Mouse (Mus musculus) liver, adult 2 months (tissue): Measurements from ENCODE around the gene Fbln2. TPM values are rescaled to one million over a fixed set of nuclear protein-coding genes. Genes with fewer than 3 reads are reported as not detected.
A peak's percentile ranks its signal among the peaks of the same experiment; 100 is the strongest.

Experiments used
- DNase-seq: peaks from one replicate; pipeline ENCODE4 v3.0.0-alpha.2; 2011; ENCODE audit warnings: low read depth, low spot score; ENCODE audit errors: extremely low read depth
- H3K27ac ChIP-seq: fragments of 200-500 bp; replicated peaks from 2 replicates; pipeline ENCODE4 v1.5.1; 2012; ENCODE audit warnings: low read depth, mild to moderate bottlenecking, control low read depth, inconsistent platforms, low read length; ENCODE audit not compliant: insufficient read depth
- H3K27me3 ChIP-seq: fragments of 200-500 bp; 2 replicates; pipeline ENCODE4 v1.6.1; 2012; ENCODE audit warnings: mild to moderate bottlenecking, moderate library complexity, low read length, inconsistent platforms; ENCODE audit not compliant: control insufficient read depth, insufficient read depth
- H3K36me3 ChIP-seq: fragments of 200-500 bp; 2 replicates; pipeline ENCODE4 v1.6.1; 2012; ENCODE audit warnings: low read length, inconsistent platforms; ENCODE audit not compliant: control insufficient read depth, insufficient read depth
- H3K4me1 ChIP-seq: fragments of 200-500 bp; 2 replicates; pipeline ENCODE4 v1.6.1; 2011; ENCODE audit warnings: low read length; ENCODE audit not compliant: control insufficient read depth, insufficient read depth
- H3K4me3 ChIP-seq: fragments of 200-500 bp; 2 replicates; pipeline ENCODE4 v1.5.1; 2011; ENCODE audit warnings: low read depth, mild to moderate bottlenecking, control low read depth, low read length, moderate library complexity; ENCODE audit not compliant: insufficient read depth
- H3K79me2 ChIP-seq: fragments of 200-500 bp; 2 replicates; pipeline ENCODE4 v1.6.1; 2012; ENCODE audit warnings: inconsistent platforms, mild to moderate bottlenecking, low read length, moderate library complexity; ENCODE audit not compliant: control insufficient read depth, insufficient read depth
- H3K9ac ChIP-seq: fragments of 200-500 bp; 2 replicates; pipeline ENCODE4 v1.6.1; 2012; ENCODE audit warnings: low read depth, mild to moderate bottlenecking, control low read depth, inconsistent platforms, low read length
- CTCF ChIP-seq: fragments of 200-500 bp; IDR thresholded peaks from 2 replicates; pipeline ENCODE4 v1.5.1; 2011; ENCODE audit warnings: low read depth, low read length, control low read depth
- POLR2A ChIP-seq: fragments of 200-500 bp; IDR thresholded peaks from 2 replicates; pipeline ENCODE4 v1.6.1; 2011; ENCODE audit warnings: low read length, control low read depth; ENCODE audit not compliant: insufficient read depth; ENCODE audit errors: extremely low read depth
- WGBS: fragments of 180-500 bp; shearing (Covaris S2); methylation state at CpG from one replicate; pipeline ENCODE4 v1.1.7; 2018; 5-methylcytosine and 5-hydroxymethylcytosine counted together
- polyA plus RNA-seq: library from polyadenylated mRNA; depleted of rRNA; stranded (reverse); fragments of >200 nt; gene quantifications from 2 replicates; pipeline ENCODE4 v1.2.3, GENCODE M21; 2012; rRNA removed
- total RNA-seq: library from RNA; depleted of rRNA; stranded (reverse); fragments of >200 nt; gene quantifications from 2 replicates; pipeline ENCODE4 v1.2.3, GENCODE M21; 2014; rRNA removed

Fbln2 gene
- total and polyA plus RNA-seq, 2 experiments, result 1.4 to 3.5 TPM

DNA sequence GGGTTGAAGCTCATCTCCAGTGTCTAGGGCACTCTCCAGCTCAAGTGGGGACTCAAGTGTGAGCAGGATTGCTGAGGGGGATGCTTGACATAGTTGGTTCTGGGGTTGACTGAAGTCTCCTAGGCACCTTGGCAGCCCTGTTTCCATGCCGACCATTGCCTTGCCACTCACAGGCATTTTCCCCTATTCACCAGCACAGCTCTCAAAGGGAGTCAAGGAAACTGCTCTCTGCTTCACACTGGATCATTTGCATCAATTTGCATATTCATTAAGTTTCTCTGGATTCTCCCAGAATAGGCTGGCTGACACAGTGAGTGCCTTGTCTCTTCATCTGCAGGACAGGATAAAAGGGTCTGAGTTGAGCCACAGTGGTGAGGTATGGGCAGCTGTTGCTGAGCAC is 89.6 kb downstream of the Fbln2 start:
- Histone ChIP-seq H3K79me2 (no peaks in the 10 kb centered on the region), H3K4me1 (no peaks in the 10 kb centered on the region), H3K27me3 (no peaks in the 10 kb centered on the region), H3K9ac (no peak overlapping the region), H3K4me3 (no peak overlapping the region), H3K27ac (no peak overlapping the region), H3K36me3 (no peaks in the 10 kb centered on the region)
- TF ChIP-seq POLR2A, result no peak
- no peak for TF ChIP-seq CTCF
- no peak for DNase-seq
- 70% methylated on average over 1 of the region's 1 CpGs for WGBS

DNA sequence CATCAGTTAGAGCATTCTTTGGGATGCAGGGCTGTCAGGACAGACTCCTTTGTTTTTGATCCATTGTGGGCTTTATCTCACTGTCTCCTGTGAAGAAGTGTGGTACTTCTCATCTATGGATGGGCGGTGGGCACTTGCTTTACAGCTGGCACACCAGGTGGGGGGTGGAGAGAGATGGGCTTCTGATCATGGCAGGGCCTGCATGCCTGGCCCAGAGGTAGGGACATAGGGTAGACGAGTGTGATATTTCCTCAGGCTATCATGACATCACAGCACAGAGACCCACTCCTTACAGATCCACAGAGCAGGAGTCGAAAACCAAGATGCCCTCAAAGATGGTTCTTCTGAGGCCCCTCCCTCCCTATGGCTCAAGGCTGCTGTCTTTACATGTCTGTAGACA is 90.1 kb downstream of the Fbln2 start:
- no peak for DNase-seq
- Histone ChIP-seq H3K4me1 (no peaks in the 10 kb centered on the region), H3K79me2 (no peaks in the 10 kb centered on the region), H3K27me3 (no peaks in the 10 kb centered on the region), H3K4me3 (no peak overlapping the region), H3K9ac (no peak overlapping the region), H3K36me3 (no peaks in the 10 kb centered on the region), H3K27ac (no peak overlapping the region)
- no peak for TF ChIP-seq CTCF
- no peak for TF ChIP-seq POLR2A
- 69% methylated on average over 3 of the region's 3 CpGs for WGBS

DNA sequence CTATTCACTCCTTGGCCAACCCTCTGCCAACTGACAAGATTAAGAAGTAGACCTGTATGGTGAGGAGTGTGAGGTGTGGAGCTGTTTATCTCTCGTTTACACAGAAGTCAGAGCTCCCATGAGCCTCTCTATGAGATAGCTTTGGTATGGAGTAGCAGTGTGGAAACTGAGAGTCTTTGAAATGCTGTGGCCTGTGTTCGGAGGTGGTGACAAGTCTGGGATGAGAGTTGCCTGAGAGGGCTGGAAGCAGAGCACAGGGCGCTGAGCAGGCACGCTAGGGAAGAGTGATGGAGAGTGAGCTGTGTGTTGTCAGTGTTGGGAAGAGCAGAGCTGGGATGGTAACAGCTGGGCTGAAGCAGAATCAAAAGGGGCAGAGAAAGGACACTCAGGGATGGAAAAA is 91.9 kb downstream of the Fbln2 start:
- no peaks in the 10 kb centered on the region for H3K4me1 ChIP-seq
- no peaks in the 10 kb centered on the region for H3K79me2 ChIP-seq
- no peak for TF ChIP-seq POLR2A
- TF ChIP-seq CTCF, result no peak
- H3K36me3 ChIP-seq, result no peaks in the 10 kb centered on the region
- no peak overlapping the region for H3K27ac ChIP-seq
- WGBS, result 71% methylated on average over 4 of the region's 4 CpGs
- H3K9ac ChIP-seq, result no peak overlapping the region
- H3K4me3 ChIP-seq, result no peak overlapping the region
- H3K27me3 ChIP-seq, result no peaks in the 10 kb centered on the region
- no peak for DNase-seq

DNA sequence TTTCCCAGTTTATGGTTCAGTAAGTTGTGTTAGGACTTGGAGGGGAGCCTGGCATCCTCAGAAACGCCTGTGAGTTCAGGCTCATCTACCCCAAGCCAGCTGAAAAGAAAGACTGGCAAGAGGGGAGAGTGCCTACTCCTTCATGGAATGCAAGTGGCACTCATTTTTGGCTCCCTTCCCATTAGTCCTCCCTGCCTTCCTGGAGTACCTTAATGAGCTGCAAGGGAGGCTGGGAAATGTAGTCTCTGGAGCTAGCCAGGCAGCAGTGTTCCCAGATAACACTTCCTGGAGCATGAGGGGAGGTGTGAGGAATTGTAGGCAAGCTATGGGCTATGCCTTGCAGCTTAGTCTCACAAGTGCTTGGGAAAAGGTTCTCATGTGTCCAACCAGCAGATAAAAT is 95.7 kb downstream of the Fbln2 start:
- H3K27me3 ChIP-seq, result no peaks in the 10 kb centered on the region
- no peaks in the 10 kb centered on the region for H3K79me2 ChIP-seq
- no peak overlapping the region for H3K4me3 ChIP-seq
- no peak overlapping the region for H3K27ac ChIP-seq
- H3K4me1 ChIP-seq, result no peaks in the 10 kb centered on the region
- no peak for TF ChIP-seq CTCF
- no peak for TF ChIP-seq POLR2A
- peak; percentile 14 for DNase-seq
- H3K36me3 ChIP-seq, result no peaks in the 10 kb centered on the region
- H3K9ac ChIP-seq, result no peak overlapping the region
- WGBS, result 78% methylated on average over 1 of the region's 1 CpGs

DNA sequence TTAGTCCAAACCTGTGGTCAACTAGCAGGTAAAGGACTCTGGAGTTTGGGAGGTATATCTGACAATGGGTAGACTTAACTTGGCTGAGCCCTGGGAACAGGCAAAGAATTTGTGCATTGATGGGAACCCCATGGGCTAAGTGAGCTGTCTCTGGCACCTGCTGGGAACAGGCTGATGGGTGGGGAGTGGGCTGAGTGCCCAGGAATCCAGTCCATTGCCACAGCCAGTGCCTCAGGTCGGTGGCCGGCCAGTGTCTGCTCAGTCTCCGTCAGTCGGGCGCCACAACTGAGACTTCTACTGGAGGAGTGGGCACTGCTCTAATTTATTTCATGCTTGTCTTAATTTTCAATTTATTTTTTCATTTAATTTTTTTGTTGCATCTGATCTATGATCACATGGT is 98.9 kb downstream of the Fbln2 start:
- WGBS, result 92% methylated on average over 5 of the region's 5 CpGs
- DNase-seq, result no peak

DNA sequence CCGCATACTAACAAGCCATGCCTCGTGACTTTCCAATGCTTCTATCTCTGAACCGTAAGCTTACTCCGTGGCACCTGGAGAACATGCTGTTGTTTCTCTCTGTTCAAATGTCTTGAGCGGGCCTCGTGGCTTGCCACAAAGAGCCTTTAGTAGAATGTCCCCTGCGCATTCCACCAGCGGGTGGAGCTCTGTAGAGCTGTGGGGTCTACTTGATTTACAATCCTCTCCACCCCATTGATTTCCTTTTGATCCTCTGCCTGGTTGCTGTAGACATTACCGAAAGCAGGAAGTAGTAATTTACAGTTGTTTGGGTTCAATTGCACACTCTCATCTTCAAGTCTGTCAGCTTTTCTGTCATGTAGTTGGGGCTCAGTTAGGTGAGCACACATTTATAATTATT is 100.2 kb downstream of the Fbln2 start:
- 73% methylated on average over 9 of the region's 9 CpGs for WGBS
- no peak for DNase-seq
- Histone ChIP-seq H3K4me1 (no peaks in the 10 kb centered on the region), H3K27me3 (no peaks in the 10 kb centered on the region), H3K36me3 (no peaks in the 10 kb centered on the region), H3K9ac (no peak overlapping the region), H3K4me3 (no peak overlapping the region), H3K79me2 (no peaks in the 10 kb centered on the region), H3K27ac (no peak overlapping the region)
- TF ChIP-seq CTCF (no peak), POLR2A (no peak)

More for the DNA sequence above, 98.9 kb downstream of the Fbln2 start:
- Histone ChIP-seq H3K36me3 (no peaks in the 10 kb centered on the region), H3K79me2 (no peaks in the 10 kb centered on the region), H3K9ac (no peak overlapping the region), H3K27me3 (no peaks in the 10 kb centered on the region), H3K27ac (no peak overlapping the region), H3K4me1 (no peaks in the 10 kb centered on the region), H3K4me3 (no peak overlapping the region)
- TF ChIP-seq POLR2A (no peak), CTCF (no peak)

Other genes with a start within 250 kb of the Fbln2 start
- 8.9 and 24.2 TPM in 2 replicates for gene Iqsec1, start 223.8 kb upstream of the Fbln2 start, total RNA-seq
- 61.2 and 69.3 TPM in 2 replicates for gene Iqsec1, start 223.8 kb upstream of the Fbln2 start, polyA plus RNA-seq
- gene Nup210, start 95.6 kb upstream of the Fbln2 start, total RNA-seq, result 12.2 and 14.9 TPM in 2 replicates
- gene Nup210, start 95.6 kb upstream of the Fbln2 start, polyA plus RNA-seq, result 13.8 and 18.3 TPM in 2 replicates
- gene Hdac11, start 55.8 kb upstream of the Fbln2 start, total RNA-seq, result 37.2 and 42.9 TPM in 2 replicates
- 58.4 and 60.5 TPM in 2 replicates for gene Hdac11, start 55.8 kb upstream of the Fbln2 start, polyA plus RNA-seq
- gene Wnt7a, start 198.9 kb downstream of the Fbln2 start, total RNA-seq, result not detected in 2 replicates
- not detected in 2 replicates for gene Wnt7a, start 198.9 kb downstream of the Fbln2 start, polyA plus RNA-seq